Mouse (Mus musculus) heart, adult 2 months (tissue): ENCODE data around the gene Pyroxd2. TPM values are rescaled to one million over a fixed set of nuclear protein-coding genes. Genes with fewer than 3 reads are reported as not detected.

Experiments
- DNase-seq, 2 experiments: peaks; one replicate each; pipeline ENCODE4 v3.0.0; 2021
- H3K27ac ChIP-seq: fragments of 200-600 bp; 2 replicates; pipeline ENCODE4 v1.8.1; 2022
- H3K27me3 ChIP-seq: fragments of 200-500 bp; 2 replicates; pipeline ENCODE4 v1.6.1; 2012; ENCODE audit warnings: mild to moderate bottlenecking, low read length, inconsistent platforms, mixed read lengths; ENCODE audit not compliant: control insufficient read depth, insufficient read depth
- H3K36me3 ChIP-seq: fragments of 200-500 bp; 2 replicates; pipeline ENCODE4 v1.6.1; 2012; ENCODE audit warnings: low read length, inconsistent platforms; ENCODE audit not compliant: control insufficient read depth, insufficient read depth
- H3K4me1 ChIP-seq: fragments of 200-500 bp; 2 replicates; pipeline ENCODE4 v1.6.1; 2011; ENCODE audit warnings: low read length; ENCODE audit not compliant: control insufficient read depth, insufficient read depth
- H3K4me3 ChIP-seq: fragments of 200-600 bp; 2 replicates; pipeline ENCODE4 v1.8.1; 2022
- H3K79me2 ChIP-seq: fragments of 200-500 bp; replicated peaks from 2 replicates; pipeline ENCODE4 v1.6.1; 2012; ENCODE audit warnings: mild to moderate bottlenecking, inconsistent platforms, low read length, moderate library complexity, mixed read lengths; ENCODE audit not compliant: control insufficient read depth, insufficient read depth
- H3K9ac ChIP-seq: fragments of 200-500 bp; 2 replicates; pipeline ENCODE4 v1.6.1; 2012; ENCODE audit warnings: low read depth, mild to moderate bottlenecking, control low read depth, inconsistent platforms, low read length, mixed read lengths
- CTCF ChIP-seq: fragments of 200-600 bp; IDR thresholded peaks from 2 replicates; pipeline ENCODE4 v1.8.1; 2022; ENCODE audit warnings: antibody characterized with exemption, mild to moderate bottlenecking, moderate library complexity
- EP300 ChIP-seq: fragments of 200-500 bp; IDR thresholded peaks from 2 replicates; pipeline ENCODE4 v1.6.1; 2011; ENCODE audit warnings: low read depth, low read length, control low read depth; ENCODE audit not compliant: insufficient read depth
- POLR2A ChIP-seq: fragments of 200-500 bp; IDR thresholded peaks from 2 replicates; pipeline ENCODE4 v1.6.1; 2011; ENCODE audit warnings: mild to moderate bottlenecking, low read depth, low read length, control low read depth; ENCODE audit not compliant: insufficient read depth
- WGBS: fragments of 180-500 bp; shearing (Covaris S2); methylation state at CpG from one replicate; pipeline ENCODE4 v1.1.7; 2018; 5-methylcytosine and 5-hydroxymethylcytosine counted together
- intact Hi-C: fragments of 180-260 bp; cut with DNase I; formaldehyde crosslinking; loops from one replicate; pipeline ENCODE4 v1.15.1; 2025
- polyA plus RNA-seq: library from polyadenylated mRNA; depleted of rRNA; stranded (reverse); fragments of >200 nt; gene quantifications from 2 replicates; pipeline ENCODE4 v1.2.3, GENCODE M21; 2012; rRNA removed
- total RNA-seq, 2 experiments: library from RNA; stranded (reverse); gene quantifications; 2 replicates each; pipeline ENCODE4 v1.2.3; 2021

Pyroxd2 gene
- total and polyA plus RNA-seq, 3 experiments = 3.9 to 4.6 (median 4.4) TPM

- Histone ChIP-seq H3K4me3 (no peak overlapping the region), H3K36me3 (no peaks in the 10 kb centered on the region), H3K9ac (no peak overlapping the region), H3K79me2 (no peaks in the 10 kb centered on the region), H3K4me1 (no peaks in the 10 kb centered on the region), H3K27me3 (no peaks in the 10 kb centered on the region), H3K27ac (no peak overlapping the region)
- no peak for TF ChIP-seq CTCF
- TF ChIP-seq EP300 = no peak
- TF ChIP-seq POLR2A = no peak
- 55% methylated on average over 3 of the region's 3 CpGs for WGBS
- intact Hi-C loops = no loop called here
- no peak for DNase-seq
These were observed 75.1 kb downstream of the Pyroxd2 start for GRCm38 (mm10) chr19:42677452-42677851.

- intact Hi-C loops = no loop called here
- H3K9ac ChIP-seq = no peak overlapping the region
- H3K27ac ChIP-seq = no peak overlapping the region
- TF ChIP-seq EP300 = no peak
- no peak for TF ChIP-seq CTCF
- no peak for TF ChIP-seq POLR2A
- H3K27me3 ChIP-seq = no peaks in the 10 kb centered on the region
- 47% methylated on average over 3 of the region's 3 CpGs for WGBS
- no peak for DNase-seq
- no peaks in the 10 kb centered on the region for H3K36me3 ChIP-seq
- no peak overlapping the region for H3K4me3 ChIP-seq
- no peaks in the 10 kb centered on the region for H3K4me1 ChIP-seq
- H3K79me2 ChIP-seq = no peaks in the 10 kb centered on the region
These were observed 75.6 kb downstream of the Pyroxd2 start for GRCm38 (mm10) chr19:42676931-42677330.

Other genes starting within 250 kb of the Pyroxd2 start
- 10 to 100 TPM; 28.2 to 28.7 TPM for gene R3hcc1l, start 234.0 kb downstream of the Pyroxd2 start, total RNA-seq
- gene R3hcc1l, start 234.0 kb downstream of the Pyroxd2 start, polyA plus RNA-seq = 2.7 and 5.1 TPM in 2 replicates
- under 1 TPM; 0.77 to 0.91 TPM for gene Loxl4, start 140.0 kb downstream of the Pyroxd2 start, total RNA-seq
- gene Loxl4, start 140.0 kb downstream of the Pyroxd2 start, polyA plus RNA-seq = 0.76 and 0.82 TPM in 2 replicates
- gene Hps1, start 27.2 kb upstream of the Pyroxd2 start, total RNA-seq = 1 to 10 TPM; 1.6 to 1.7 TPM
- gene Hps1, start 27.2 kb upstream of the Pyroxd2 start, polyA plus RNA-seq = 2.6 and 6.6 TPM in 2 replicates